Mouse (Mus musculus) T-cell, adult 2 months (primary cell): ENCODE results near the gene Rimklb.
"Not testable (repeated sequence)": the region's sequence is repeated elsewhere in the genome, so short reads cannot be mapped to it uniquely, and the experiment has no call there.

Source experiments
- DNase-seq: peaks from one replicate; pipeline ENCODE4 v3.0.0; 2022; ENCODE audit warnings: low spot score

Gene Rimklb

GRCm38 (mm10) chr6:122495082-122495881 lies 3.3 kb downstream of the Rimklb start:
- no peak for DNase-seq

- no peak for DNase-seq
These were observed 4.6 kb downstream of the Rimklb start for GRCm38 (mm10) chr6:122493799-122494472.

- DNase-seq = no peak
These were observed 6.1 kb downstream of the Rimklb start for GRCm38 (mm10) chr6:122492479-122492878.

DNA sequence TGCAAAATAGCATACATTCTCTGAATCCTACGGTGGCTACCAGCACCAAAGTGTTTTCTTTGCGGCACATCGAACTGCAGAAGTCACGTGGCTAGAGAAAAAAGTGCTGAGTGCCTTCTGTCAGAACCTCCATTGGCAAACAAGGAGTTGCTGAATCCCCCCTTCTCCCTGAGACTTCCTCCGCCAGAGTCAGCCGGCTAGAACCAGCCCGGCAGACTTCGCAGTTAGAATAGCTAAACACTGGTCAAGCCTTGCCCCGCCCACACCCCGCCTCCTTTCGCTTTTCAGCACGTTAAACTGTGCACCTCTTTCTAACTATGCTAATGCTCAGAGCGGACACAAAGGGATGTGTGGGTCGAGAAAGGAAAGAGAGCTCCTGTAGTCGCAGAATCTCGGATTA lies 7.0 kb downstream of the Rimklb start:
- DNase-seq = peak; percentile 13

GRCm38 (mm10) chr6:122490929-122491512 lies 7.5 kb downstream of the Rimklb start:
- no peak for DNase-seq

DNA sequence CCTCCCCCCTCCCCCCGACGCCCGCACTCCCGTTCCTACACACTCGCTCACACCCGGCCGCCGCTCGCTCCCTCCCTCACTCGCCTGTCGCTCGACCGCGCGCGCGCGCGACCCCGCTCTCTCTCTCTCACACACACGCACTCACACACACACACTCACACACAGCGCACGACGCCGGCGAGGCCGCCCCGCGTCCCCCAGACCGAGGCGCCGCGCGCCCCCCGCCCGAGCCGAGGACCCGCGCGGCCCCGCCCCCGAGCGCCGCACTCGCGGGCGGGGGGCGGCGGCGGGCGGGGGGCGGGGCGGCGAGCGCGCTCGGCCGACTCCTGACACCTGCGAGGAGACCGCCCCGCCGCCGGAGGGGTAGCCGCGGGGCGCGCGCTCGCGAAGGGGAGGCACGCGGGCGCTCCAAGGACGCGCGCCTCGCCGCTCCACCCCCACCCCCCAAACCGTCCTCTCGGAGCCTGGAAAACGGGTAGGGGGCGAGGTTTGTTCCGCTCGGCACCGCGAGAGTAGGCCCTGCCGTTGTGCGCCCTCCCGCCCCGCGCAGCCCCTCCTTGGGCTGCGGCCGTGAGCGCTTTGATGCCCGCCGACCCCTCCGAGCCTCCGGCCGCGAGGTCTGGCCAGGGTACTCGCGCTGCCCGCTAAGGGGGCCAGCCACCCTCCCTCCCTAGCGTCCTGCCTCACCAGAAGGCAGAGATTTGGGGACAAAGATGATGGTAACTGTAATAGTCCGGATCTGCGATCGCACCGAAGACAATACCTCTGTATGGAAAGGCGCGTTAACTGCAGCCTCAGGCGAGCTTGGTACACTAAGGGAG lies 12.1 kb downstream of the Rimklb start:
- DNase-seq = no peak

- DNase-seq = no peak
These were observed 12.9 kb downstream of the Rimklb start for GRCm38 (mm10) chr6:122485401-122486296.

- no peak for DNase-seq
These were observed 20.5 kb downstream of the Rimklb start for GRCm38 (mm10) chr6:122478062-122478461.

DNA sequence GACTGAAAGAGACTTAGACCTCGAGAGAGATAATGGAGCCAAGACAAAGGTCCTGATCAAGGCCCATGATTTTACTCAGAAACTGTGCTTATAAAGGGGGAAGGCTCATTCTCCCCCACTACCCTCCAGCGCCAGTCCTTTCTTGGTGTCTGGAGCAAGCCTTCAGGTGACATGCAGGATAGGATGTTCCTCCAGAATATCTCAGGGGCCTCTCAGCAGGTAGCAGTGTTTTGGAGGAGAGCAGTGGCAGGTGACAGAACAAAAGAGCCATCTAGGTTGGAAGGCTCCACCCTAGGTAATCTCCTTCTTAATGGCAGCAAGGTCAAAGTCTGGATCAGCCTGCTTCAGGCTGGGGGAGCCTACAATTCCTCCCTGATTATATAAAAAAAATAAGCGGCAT lies 27.1 kb downstream of the Rimklb start:
- not testable (repeated sequence) for DNase-seq

GRCm38 (mm10) chr6:122470240-122470639 lies 28.3 kb downstream of the Rimklb start:
- no peak for DNase-seq

DNA sequence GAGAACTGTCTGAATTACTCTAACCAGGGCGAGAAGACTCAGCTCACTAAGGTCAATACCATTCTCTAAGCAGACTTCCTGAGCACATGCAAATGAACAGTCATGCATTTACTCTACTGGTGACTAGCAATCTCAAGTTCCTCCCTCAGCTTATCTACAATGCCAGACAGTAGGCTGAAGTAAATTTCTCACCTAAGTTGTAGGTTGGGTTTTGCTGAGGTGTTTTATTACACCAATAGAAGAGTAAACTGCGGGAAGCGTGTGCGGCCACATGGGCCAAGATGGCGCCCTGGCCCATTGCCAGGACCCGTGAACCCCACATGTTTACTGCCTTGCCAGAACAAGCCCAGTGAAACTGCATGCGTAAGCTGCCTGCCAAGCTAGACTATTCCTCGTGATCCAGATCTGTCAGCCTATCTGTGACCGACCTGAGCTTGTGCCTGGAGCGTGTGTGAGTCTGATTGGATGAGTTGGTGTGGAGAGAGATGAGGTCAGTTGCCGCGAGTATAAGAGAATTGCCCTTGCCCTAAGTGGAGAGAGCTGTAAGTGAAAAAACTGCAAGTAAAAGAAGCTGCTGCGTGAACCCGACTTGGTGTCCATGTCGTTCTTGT lies 29.4 kb downstream of the Rimklb start:
- no peak for DNase-seq

GRCm38 (mm10) chr6:122466092-122466713 lies 32.4 kb downstream of the Rimklb start:
- DNase-seq = no peak

- DNase-seq = no peak
These were observed 39.4 kb downstream of the Rimklb start for GRCm38 (mm10) chr6:122458946-122459693.

DNA sequence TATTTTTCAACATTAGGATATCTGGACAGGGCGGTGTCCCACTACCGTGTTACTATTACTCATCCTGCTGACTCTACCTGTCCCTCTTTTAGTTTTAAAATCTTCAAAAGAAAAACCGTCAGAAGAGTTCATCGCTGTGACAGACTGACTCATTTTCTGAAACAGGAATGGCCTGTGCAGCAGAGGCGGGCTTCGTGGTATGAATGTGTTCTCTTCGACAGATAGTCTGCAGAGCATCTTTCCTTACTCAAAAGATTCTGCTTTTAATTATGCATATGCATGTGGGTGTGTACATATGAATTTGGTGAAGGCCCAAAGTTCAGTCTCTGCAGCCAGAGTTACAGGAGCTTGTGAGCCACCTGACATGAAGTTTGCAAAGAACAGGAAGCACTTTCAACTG lies 50.7 kb downstream of the Rimklb start:
- DNase-seq = no peak

DNA sequence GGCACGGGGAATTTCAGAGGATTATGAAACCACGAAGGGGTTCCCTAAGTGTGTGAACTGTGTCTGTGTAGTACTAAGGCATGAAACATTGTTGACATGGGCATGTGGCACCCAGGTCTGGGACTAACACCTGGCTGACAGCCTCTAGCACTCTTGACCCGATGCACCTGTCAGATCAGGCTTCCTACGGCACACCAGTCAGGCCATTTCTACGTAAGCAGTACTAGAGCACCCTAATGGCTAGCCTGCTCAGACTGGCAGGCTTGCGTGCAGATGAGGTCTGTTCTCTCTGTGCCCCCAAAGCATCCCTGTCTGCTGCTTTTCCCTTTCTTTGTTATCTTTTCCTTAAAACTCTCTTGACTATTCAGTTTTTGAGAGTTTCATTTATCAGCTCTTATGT lies 53.3 kb downstream of the Rimklb start:
- no peak for DNase-seq

GRCm38 (mm10) chr6:122440632-122441226 lies 57.8 kb downstream of the Rimklb start:
- DNase-seq = no peak

- DNase-seq = no peak
These were observed 59.3 kb downstream of the Rimklb start for GRCm38 (mm10) chr6:122439249-122439648.

- no peak for DNase-seq
These were observed 63.3 kb downstream of the Rimklb start for GRCm38 (mm10) chr6:122435270-122435669.

DNA sequence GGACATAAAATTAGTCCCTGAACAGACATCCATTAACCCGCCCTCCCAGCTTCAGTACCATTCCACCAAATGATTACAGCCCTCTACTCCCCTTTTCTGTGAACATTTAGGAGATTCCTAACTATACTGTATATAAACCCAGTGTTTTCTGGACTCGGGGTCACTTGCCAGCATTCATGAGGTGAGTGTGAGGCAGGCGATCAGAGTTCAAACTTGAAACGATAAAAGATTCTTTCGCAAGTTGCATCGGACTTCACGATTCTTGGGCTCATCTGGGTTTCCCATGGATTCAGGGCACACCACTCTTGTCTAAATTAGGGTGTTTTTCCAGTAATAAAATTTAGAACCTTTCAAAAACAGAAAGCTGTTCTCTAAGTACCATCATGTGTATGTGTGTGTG lies 71.1 kb downstream of the Rimklb start:
- no peak for DNase-seq
